Mouse (Mus musculus): Measurements from ENCODE around the gene Zfp326. TPM values are rescaled to one million over a fixed set of nuclear protein-coding genes. Genes with fewer than 3 reads are reported as not detected.
"Not testable (repeated sequence)": the region's sequence is repeated elsewhere in the genome, so short reads cannot be mapped to it uniquely, and the experiment has no call there.

Gene Zfp326
- polyA plus RNA-seq, 1 experiment from 2014 or later, result 44.1 TPM

DNA sequence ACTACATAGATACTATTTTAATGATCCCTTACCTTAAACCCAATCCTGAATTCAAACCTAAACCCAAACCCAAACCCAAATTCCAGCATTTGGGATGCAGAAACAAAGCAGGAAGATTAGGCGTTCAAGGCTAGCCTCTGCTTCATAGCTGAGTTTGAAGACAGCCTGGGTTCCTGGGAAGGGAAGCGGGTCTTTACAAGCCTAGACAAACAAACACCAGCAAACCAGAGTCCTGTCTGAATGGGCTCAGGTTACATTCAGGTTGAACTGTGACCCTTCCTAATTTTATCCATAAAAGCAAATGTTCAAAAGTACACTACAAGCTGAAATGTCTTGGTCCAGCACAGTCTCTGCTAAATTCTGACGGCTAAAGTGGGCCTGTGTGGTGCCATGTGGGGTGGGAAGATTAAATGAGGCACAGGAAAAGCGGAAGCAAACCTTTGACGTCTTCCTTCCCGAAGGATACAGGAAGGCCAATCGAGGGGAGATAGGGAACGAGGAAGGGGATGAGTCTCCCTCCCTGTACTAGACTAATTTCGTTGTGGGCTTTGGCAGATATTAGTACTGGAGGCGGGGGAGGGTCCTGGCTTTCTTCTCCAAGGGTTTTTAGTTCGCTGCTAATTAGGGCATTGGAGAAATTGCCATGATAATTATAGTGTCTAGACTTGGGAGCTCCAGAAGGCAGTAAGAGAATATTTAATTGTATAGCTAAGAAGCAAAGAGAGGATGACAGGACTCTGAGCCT lies 16.5 kb upstream of the Zfp326 start:
- Histone ChIP-seq H3K9me3 (ENCODE audit: control insufficient read depth, low read length) (no peaks in the 10 kb centered on the region), H3K4me1 (ENCODE audit: control insufficient read depth, insufficient read depth, low read length) (peaks cover 13% of the 10 kb centered on the region), H3K27ac (replicated peaks; ENCODE audit: low read depth, low read length) (0 out of 2 replicates have a peak overlapping the region, but pooled peaks have one; percentile 56), H3K4me3 (ENCODE audit: low read depth, low read length) (no peak overlapping the region), H3K36me3 (ENCODE audit: control insufficient read depth, insufficient read depth, low read length) (no peaks in the 10 kb centered on the region), H3K4me2 (ENCODE audit: low read depth, severe bottlenecking) (no peak overlapping the region), H3K27me3 (ENCODE audit: control insufficient read depth, insufficient read depth, low read length) (no peaks in the 10 kb centered on the region), H3K9ac (ENCODE audit: low read length) (no peak overlapping the region)
- 46% methylated on average over 11 of the region's 11 CpGs for WGBS
- ATAC-seq (ENCODE audit: insufficient number of reproducible peaks, low FRiP score, low TSS enrichment, low read depth), result no peak
- DNase-seq (ENCODE audit: low spot score), result no peak

DNA sequence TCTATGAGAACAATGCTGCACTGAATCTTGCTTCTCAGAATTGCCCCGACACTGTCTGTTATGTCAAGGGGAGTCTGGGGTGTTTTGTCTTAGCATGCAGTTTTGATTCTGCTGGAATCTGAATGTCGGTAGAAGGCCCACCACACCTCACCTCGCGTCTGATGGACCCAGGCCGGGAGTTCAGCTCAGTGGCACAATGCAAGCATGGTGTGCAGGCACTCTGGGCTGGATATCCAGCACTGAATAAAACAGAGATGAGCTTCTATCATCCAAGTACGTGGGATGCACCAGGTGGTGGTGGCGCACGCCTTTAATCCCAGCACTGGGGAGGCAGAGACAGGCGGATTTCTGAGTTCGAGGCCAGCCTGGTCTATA lies 15.9 kb upstream of the Zfp326 start:
- Histone ChIP-seq H3K4me3 (ENCODE audit: low read depth, low read length) (no peak overlapping the region), H3K4me1 (ENCODE audit: control insufficient read depth, insufficient read depth, low read length) (peaks cover 13% of the 10 kb centered on the region), H3K9me3 (ENCODE audit: control insufficient read depth, low read length) (no peaks in the 10 kb centered on the region), H3K36me3 (ENCODE audit: control insufficient read depth, insufficient read depth, low read length) (no peaks in the 10 kb centered on the region), H3K27me3 (ENCODE audit: control insufficient read depth, insufficient read depth, low read length) (no peaks in the 10 kb centered on the region), H3K27ac (replicated peaks; ENCODE audit: low read depth, low read length) (no peak overlapping the region), H3K9ac (ENCODE audit: low read length) (no peak overlapping the region), H3K4me2 (ENCODE audit: low read depth, severe bottlenecking) (no peak overlapping the region)
- DNase-seq (ENCODE audit: low spot score) (no peak), ATAC-seq (ENCODE audit: insufficient number of reproducible peaks, low FRiP score, low TSS enrichment, low read depth) (no peak)
- WGBS, result 87% methylated on average over 10 of the region's 10 CpGs

DNA sequence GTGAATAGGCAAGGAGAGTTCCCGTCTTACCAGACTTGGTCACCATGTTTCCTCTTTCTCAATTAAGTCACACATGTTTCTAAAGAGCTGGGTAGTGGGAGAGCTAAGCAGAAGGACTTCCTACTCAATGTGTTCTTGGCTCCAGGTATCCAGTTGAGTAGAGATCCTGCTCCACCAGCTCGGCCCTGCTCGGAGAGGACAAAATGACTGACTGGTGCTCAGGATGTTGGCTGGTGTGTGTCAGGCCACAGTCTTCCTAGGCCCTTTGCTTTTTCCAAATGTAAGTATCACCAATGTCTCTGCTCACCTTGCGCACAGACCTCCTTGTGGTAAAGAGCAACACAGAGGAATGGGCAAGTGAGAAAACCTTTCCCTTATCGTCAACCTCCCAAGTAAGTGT lies 14.7 kb upstream of the Zfp326 start:
- H3K36me3 ChIP-seq (ENCODE audit: control insufficient read depth, insufficient read depth, low read length), result no peaks in the 10 kb centered on the region
- H3K4me1 ChIP-seq (ENCODE audit: control insufficient read depth, insufficient read depth, low read length), result peaks cover 13% of the 10 kb centered on the region
- no peaks in the 10 kb centered on the region for H3K9me3 ChIP-seq (ENCODE audit: control insufficient read depth, low read length)
- WGBS, result 93% methylated on average over 5 of the region's 5 CpGs
- H3K9ac ChIP-seq (ENCODE audit: low read length), result no peak overlapping the region
- no peaks in the 10 kb centered on the region for H3K27me3 ChIP-seq (ENCODE audit: control insufficient read depth, insufficient read depth, low read length)
- no peak overlapping the region for H3K27ac ChIP-seq (replicated peaks; ENCODE audit: low read depth, low read length)
- ATAC-seq (ENCODE audit: insufficient number of reproducible peaks, low FRiP score, low TSS enrichment, low read depth), result no peak
- no peak overlapping the region for H3K4me2 ChIP-seq (ENCODE audit: low read depth, severe bottlenecking)
- DNase-seq (ENCODE audit: low spot score), result no peak
- H3K4me3 ChIP-seq (ENCODE audit: low read depth, low read length), result no peak overlapping the region

DNA sequence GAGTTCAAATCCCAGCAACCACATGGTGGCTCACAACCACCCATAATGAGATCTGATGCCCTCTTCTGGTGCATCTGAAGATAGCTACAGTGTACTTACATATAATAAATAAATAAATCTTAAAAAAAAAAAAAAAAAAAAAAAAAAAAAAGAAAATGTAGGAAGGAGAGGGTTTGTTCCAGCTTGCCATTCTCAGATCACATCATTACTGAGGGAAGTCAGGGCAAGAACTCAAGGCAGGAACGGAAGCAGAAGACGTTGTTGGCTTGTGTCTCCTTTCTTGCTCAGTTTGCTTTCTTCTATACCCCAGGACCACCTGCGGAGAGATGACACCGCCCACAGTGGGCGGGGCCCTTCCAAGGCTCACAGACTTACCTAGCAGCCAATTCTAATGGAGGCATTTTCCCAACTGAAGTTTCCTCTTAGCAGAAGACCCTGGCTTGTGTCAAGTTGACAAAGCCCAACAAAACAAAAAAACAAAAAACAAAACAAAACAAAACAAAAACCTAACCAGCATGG lies 11.2 kb upstream of the Zfp326 start:
- ATAC-seq (ENCODE audit: insufficient number of reproducible peaks, low FRiP score, low TSS enrichment, low read depth); H3K9me3 ChIP-seq (ENCODE audit: control insufficient read depth, low read length); H3K4me1 ChIP-seq (ENCODE audit: control insufficient read depth, insufficient read depth, low read length); H3K4me3 ChIP-seq (ENCODE audit: low read depth, low read length); H3K4me2 ChIP-seq (ENCODE audit: low read depth, severe bottlenecking); H3K36me3 ChIP-seq (ENCODE audit: control insufficient read depth, insufficient read depth, low read length); H3K27ac ChIP-seq (replicated peaks; ENCODE audit: low read depth, low read length); H3K9ac ChIP-seq (ENCODE audit: low read length); H3K27me3 ChIP-seq (ENCODE audit: control insufficient read depth, insufficient read depth, low read length): not testable (repeated sequence)
- WGBS, result 46% methylated on average over 5 of the region's 5 CpGs
- peak; percentile 19 for DNase-seq (ENCODE audit: low spot score)

DNA sequence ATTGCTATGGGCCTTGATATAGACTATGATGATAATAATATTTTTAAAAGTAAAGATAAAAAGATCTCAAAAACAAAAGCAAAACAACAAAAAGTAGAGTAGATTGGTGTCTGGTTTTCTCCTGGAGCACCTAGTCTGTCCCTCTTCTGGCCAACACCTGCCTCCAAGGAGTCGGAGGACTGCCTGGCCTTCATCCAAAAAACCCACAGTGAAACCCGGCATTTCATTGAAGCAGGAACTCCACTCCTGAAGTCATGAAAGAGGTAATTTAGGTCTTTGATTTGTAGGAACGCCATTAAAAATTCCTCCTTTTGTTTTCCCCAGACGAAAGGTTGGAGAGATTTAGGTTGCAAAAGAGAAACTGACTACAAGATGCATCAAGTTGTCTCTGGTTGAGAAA lies 8.9 kb upstream of the Zfp326 start:
- Histone ChIP-seq H3K9ac (ENCODE audit: low read length) (no peak overlapping the region), H3K27ac (replicated peaks; ENCODE audit: low read depth, low read length) (no peak overlapping the region), H3K27me3 (ENCODE audit: control insufficient read depth, insufficient read depth, low read length) (no peaks in the 10 kb centered on the region), H3K4me3 (ENCODE audit: low read depth, low read length) (no peak overlapping the region), H3K4me2 (ENCODE audit: low read depth, severe bottlenecking) (no peak overlapping the region), H3K4me1 (ENCODE audit: control insufficient read depth, insufficient read depth, low read length) (no peaks in the 10 kb centered on the region), H3K9me3 (ENCODE audit: control insufficient read depth, low read length) (no peaks in the 10 kb centered on the region), H3K36me3 (ENCODE audit: control insufficient read depth, insufficient read depth, low read length) (no peaks in the 10 kb centered on the region)
- DNase-seq (ENCODE audit: low spot score) (peak; percentile 20), ATAC-seq (ENCODE audit: insufficient number of reproducible peaks, low FRiP score, low TSS enrichment, low read depth) (no peak)
- 44% methylated on average over 4 of the region's 4 CpGs for WGBS

DNA sequence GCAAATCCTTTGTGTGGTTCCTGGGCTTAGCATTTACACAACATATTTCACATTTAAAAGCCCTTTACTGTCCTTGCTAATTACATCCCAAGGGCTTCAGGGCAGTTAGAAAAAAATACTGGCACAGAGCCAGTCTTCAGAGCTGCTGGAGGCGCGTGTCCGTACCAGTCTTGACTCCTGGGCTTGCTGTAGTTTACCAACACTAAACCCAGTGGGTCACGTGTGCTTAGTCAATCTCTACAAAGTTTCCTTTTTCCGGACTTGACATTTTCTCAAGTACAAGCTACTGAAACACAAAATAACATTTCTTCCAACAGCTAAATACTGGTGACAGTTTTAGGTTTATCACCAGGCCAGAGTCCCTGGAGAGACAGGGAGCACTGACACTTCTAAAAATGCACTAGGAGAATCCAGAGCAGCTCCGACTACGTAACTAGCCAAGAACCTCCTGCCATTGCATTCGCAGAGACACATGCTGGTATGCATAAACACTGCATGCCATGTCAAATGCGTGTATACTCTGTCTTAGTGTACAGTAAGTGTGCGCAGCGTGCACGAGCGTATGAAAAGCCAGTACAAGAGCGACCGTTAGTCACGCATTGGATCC lies 8.4 kb upstream of the Zfp326 start:
- Histone ChIP-seq H3K36me3 (ENCODE audit: control insufficient read depth, insufficient read depth, low read length) (no peaks in the 10 kb centered on the region), H3K27ac (replicated peaks; ENCODE audit: low read depth, low read length) (no peak overlapping the region), H3K27me3 (ENCODE audit: control insufficient read depth, insufficient read depth, low read length) (no peaks in the 10 kb centered on the region), H3K4me3 (ENCODE audit: low read depth, low read length) (no peak overlapping the region), H3K4me1 (ENCODE audit: control insufficient read depth, insufficient read depth, low read length) (no peaks in the 10 kb centered on the region), H3K4me2 (ENCODE audit: low read depth, severe bottlenecking) (no peak overlapping the region), H3K9me3 (ENCODE audit: control insufficient read depth, low read length) (no peaks in the 10 kb centered on the region), H3K9ac (ENCODE audit: low read length) (no peak overlapping the region)
- WGBS, result 79% methylated on average over 16 of the region's 16 CpGs
- DNase-seq (ENCODE audit: low spot score) (peak; percentile 33), ATAC-seq (ENCODE audit: insufficient number of reproducible peaks, low FRiP score, low TSS enrichment, low read depth) (no peak)

DNA sequence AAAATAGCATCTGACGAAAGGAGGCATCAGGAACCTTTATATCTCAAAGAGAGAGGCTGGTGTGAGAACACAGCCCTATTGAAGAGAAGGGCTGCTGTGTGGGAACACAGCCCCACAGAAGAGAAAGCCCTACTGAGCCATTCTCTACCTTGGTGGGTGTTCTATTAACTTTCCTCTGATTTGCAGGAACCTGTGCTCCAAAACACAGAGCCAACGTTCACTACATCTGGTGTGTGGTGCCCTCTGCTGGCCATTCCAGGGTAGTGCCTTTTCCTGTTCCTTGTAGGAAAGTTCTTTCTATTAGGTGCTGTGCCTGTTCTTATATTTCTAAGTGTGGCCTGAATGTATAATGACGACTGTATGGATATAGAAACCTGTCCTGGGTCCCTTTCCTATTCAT lies 7.8 kb upstream of the Zfp326 start:
- no peak overlapping the region for H3K4me3 ChIP-seq (ENCODE audit: low read depth, low read length)
- H3K27ac ChIP-seq (replicated peaks; ENCODE audit: low read depth, low read length), result no peak overlapping the region
- DNase-seq (ENCODE audit: low spot score), result peak; percentile 91
- no peaks in the 10 kb centered on the region for H3K4me1 ChIP-seq (ENCODE audit: control insufficient read depth, insufficient read depth, low read length)
- WGBS, result 30% methylated on average over 3 of the region's 3 CpGs
- peak; percentile 63; the same call in 1 of the 2 replicates for ATAC-seq (ENCODE audit: insufficient number of reproducible peaks, low FRiP score, low TSS enrichment, low read depth)
- H3K36me3 ChIP-seq (ENCODE audit: control insufficient read depth, insufficient read depth, low read length), result no peaks in the 10 kb centered on the region
- no peak overlapping the region for H3K9ac ChIP-seq (ENCODE audit: low read length)
- no peak overlapping the region for H3K4me2 ChIP-seq (ENCODE audit: low read depth, severe bottlenecking)
- H3K9me3 ChIP-seq (ENCODE audit: control insufficient read depth, low read length), result no peaks in the 10 kb centered on the region
- H3K27me3 ChIP-seq (ENCODE audit: control insufficient read depth, insufficient read depth, low read length), result no peaks in the 10 kb centered on the region

DNA sequence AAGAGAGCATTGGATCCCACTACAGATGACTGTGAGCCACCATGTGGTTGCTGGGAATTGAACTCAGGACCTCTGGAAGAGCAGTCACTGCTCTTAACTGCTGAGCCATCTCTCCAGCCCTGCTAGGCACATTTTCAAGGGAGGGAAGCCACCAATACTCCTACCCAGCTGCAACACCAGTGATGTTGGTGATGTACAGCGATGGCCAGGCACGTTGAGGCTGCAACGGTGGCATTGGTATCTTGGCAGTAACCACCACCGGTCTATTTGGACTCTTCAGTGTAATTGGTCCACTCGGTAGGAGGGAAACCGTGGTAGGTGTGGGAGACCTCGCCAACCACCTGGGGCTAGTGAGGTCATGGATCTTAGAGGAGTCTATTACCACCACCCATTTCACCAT lies 6.6 kb upstream of the Zfp326 start:
- Histone ChIP-seq H3K4me1 (ENCODE audit: control insufficient read depth, insufficient read depth, low read length) (no peaks in the 10 kb centered on the region), H3K9me3 (ENCODE audit: control insufficient read depth, low read length) (no peaks in the 10 kb centered on the region), H3K27ac (replicated peaks; ENCODE audit: low read depth, low read length) (no peak overlapping the region), H3K4me2 (ENCODE audit: low read depth, severe bottlenecking) (no peak overlapping the region), H3K9ac (ENCODE audit: low read length) (no peak overlapping the region), H3K36me3 (ENCODE audit: control insufficient read depth, insufficient read depth, low read length) (no peaks in the 10 kb centered on the region), H3K27me3 (ENCODE audit: control insufficient read depth, insufficient read depth, low read length) (no peaks in the 10 kb centered on the region), H3K4me3 (ENCODE audit: low read depth, low read length) (no peak overlapping the region)
- DNase-seq (ENCODE audit: low spot score), result no peak
- 91% methylated on average over 7 of the region's 7 CpGs for WGBS
- ATAC-seq (ENCODE audit: insufficient number of reproducible peaks, low FRiP score, low TSS enrichment, low read depth), result no peak

Measured in limb, embryonic 11.5 days (tissue).